Mouse (Mus musculus) liver, embryonic 13.5 days (tissue): ENCODE data around the gene Fam81b. TPM values are rescaled to one million over a fixed set of nuclear protein-coding genes. Genes with fewer than 3 reads are reported as not detected.

Experiments used
- ATAC-seq: fragments of 200-750 bp; cut with Nextera tagmentation; 2 replicates; pipeline ENCODE4 v1.8.0; 2017; ENCODE audit warnings: low read depth, mild to moderate bottlenecking, moderate number of reproducible peaks, moderate library complexity
- DNase-seq: peaks from one replicate; pipeline ENCODE4 v3.0.0; 2022
- H3K27ac ChIP-seq: fragments of 300-500 bp; sonication (generic); 2 replicates; pipeline ENCODE4 v1.5.1; 2015; ENCODE audit warnings: moderate library complexity, mild to moderate bottlenecking, inconsistent platforms
- H3K27me3 ChIP-seq: fragments of 300-500 bp; sonication (generic); 2 replicates; pipeline ENCODE4 v1.6.1; 2015; ENCODE audit warnings: mild to moderate bottlenecking, inconsistent platforms
- H3K36me3 ChIP-seq: fragments of 300-500 bp; sonication (generic); 2 replicates; pipeline ENCODE4 v1.6.1; 2015; ENCODE audit warnings: mild to moderate bottlenecking, inconsistent platforms
- H3K4me1 ChIP-seq: fragments of 300-500 bp; sonication (generic); replicated peaks from 2 replicates; pipeline ENCODE4 v1.6.1; 2015; ENCODE audit warnings: inconsistent platforms
- H3K4me2 ChIP-seq: fragments of 300-500 bp; sonication (generic); 2 replicates; pipeline ENCODE4 v1.6.1; 2015; ENCODE audit warnings: inconsistent platforms, mild to moderate bottlenecking, moderate library complexity
- H3K4me3 ChIP-seq: fragments of 300-500 bp; sonication (generic); replicated peaks from 2 replicates; pipeline ENCODE4 v1.5.1; 2015; ENCODE audit warnings: mild to moderate bottlenecking, inconsistent platforms
- H3K9ac ChIP-seq: fragments of 300-500 bp; sonication (generic); 2 replicates; pipeline ENCODE4 v1.6.1; 2015; ENCODE audit warnings: mild to moderate bottlenecking, inconsistent platforms
- H3K9me3 ChIP-seq: fragments of 300-500 bp; sonication (generic); replicated peaks from 2 replicates; pipeline ENCODE4 v1.6.1; 2016; ENCODE audit warnings: inconsistent platforms
- WGBS: fragments of 180-500 bp; shearing (Covaris S2); methylation state at CpG from one replicate; pipeline ENCODE4 v1.1.7; 2015; ENCODE audit not compliant: insufficient replicate concordance; 5-methylcytosine and 5-hydroxymethylcytosine counted together
- polyA plus RNA-seq: library from polyadenylated mRNA; unstranded; fragments of >200 nt; fragmentation: Nextera tagmentation; extraction: Ambion mirVana; gene quantifications from 2 replicates; pipeline ENCODE4 v1.2.1, GENCODE M21; 2015

Fam81b gene
- polyA plus RNA-seq, 1 experiment from 2014 or later, result not detected

GRCm38 (mm10) chr13:76264361-76265026 is 40.4 kb downstream of the Fam81b start:
- Histone ChIP-seq H3K4me2 (no peak overlapping the region), H3K4me3 (no peak overlapping the region), H3K27me3 (no peaks in the 10 kb centered on the region), H3K4me1 (no peaks in the 10 kb centered on the region), H3K27ac (no peak overlapping the region), H3K36me3 (no peaks in the 10 kb centered on the region), H3K9ac (no peak overlapping the region), H3K9me3 (no peaks in the 10 kb centered on the region)
- WGBS, result 57% methylated on average over 5 of the region's 5 CpGs
- ATAC-seq, result no peak
- no peak for DNase-seq

GRCm38 (mm10) chr13:76258766-76259165 is 46.1 kb downstream of the Fam81b start:
- Histone ChIP-seq H3K4me1 (no peaks in the 10 kb centered on the region), H3K27me3 (no peaks in the 10 kb centered on the region), H3K27ac (no peak overlapping the region), H3K4me2 (no peak overlapping the region), H3K9ac (no peak overlapping the region), H3K4me3 (no peak overlapping the region), H3K9me3 (no peaks in the 10 kb centered on the region), H3K36me3 (no peaks in the 10 kb centered on the region)
- ATAC-seq (no peak), DNase-seq (no peak)
- WGBS, result 55% methylated on average over 1 of the region's 1 CpGs

- WGBS, result 53% methylated on average over 3 of the region's 3 CpGs
- no peaks in the 10 kb centered on the region for H3K4me1 ChIP-seq
- no peaks in the 10 kb centered on the region for H3K27me3 ChIP-seq
- H3K4me3 ChIP-seq, result no peak overlapping the region
- no peaks in the 10 kb centered on the region for H3K36me3 ChIP-seq
- H3K9ac ChIP-seq, result no peak overlapping the region
- no peaks in the 10 kb centered on the region for H3K9me3 ChIP-seq
- no peak for DNase-seq
- ATAC-seq, result no peak
- H3K4me2 ChIP-seq, result no peak overlapping the region
- H3K27ac ChIP-seq, result no peak overlapping the region
Observed at GRCm38 (mm10) chr13:76256350-76256749, 48.5 kb downstream of the Fam81b start.

GRCm38 (mm10) chr13:76250092-76250491 is 54.8 kb downstream of the Fam81b start:
- no peaks in the 10 kb centered on the region for H3K27me3 ChIP-seq
- no peaks in the 10 kb centered on the region for H3K4me1 ChIP-seq
- no peak overlapping the region for H3K9ac ChIP-seq
- H3K4me2 ChIP-seq, result no peak overlapping the region
- no peak for DNase-seq
- no peak overlapping the region for H3K4me3 ChIP-seq
- no peak for ATAC-seq
- H3K27ac ChIP-seq, result no peak overlapping the region
- H3K36me3 ChIP-seq, result no peaks in the 10 kb centered on the region
- H3K9me3 ChIP-seq, result no peaks in the 10 kb centered on the region
- 67% methylated on average over 7 of the region's 7 CpGs for WGBS

- Histone ChIP-seq H3K4me2 (no peak overlapping the region), H3K9ac (no peak overlapping the region), H3K27ac (no peak overlapping the region), H3K27me3 (no peaks in the 10 kb centered on the region), H3K36me3 (no peaks in the 10 kb centered on the region), H3K4me1 (no peaks in the 10 kb centered on the region), H3K4me3 (no peak overlapping the region), H3K9me3 (no peaks in the 10 kb centered on the region)
- DNase-seq, result no peak
- no peak for ATAC-seq
- WGBS, result 33% methylated on average over 1 of the region's 1 CpGs
Observed at GRCm38 (mm10) chr13:76249066-76249465, 55.8 kb downstream of the Fam81b start.

- no peak for DNase-seq
- 35% methylated on average over 2 of the region's 2 CpGs for WGBS
Observed at GRCm38 (mm10) chr13:76215397-76215796, 89.5 kb downstream of the Fam81b start.

GRCm38 (mm10) chr13:76214928-76215327 is 89.9 kb downstream of the Fam81b start:
- H3K27ac ChIP-seq, result no peak overlapping the region
- 56% methylated on average over 2 of the region's 2 CpGs for WGBS
- no peak for ATAC-seq

More at GRCm38 (mm10) chr13:76215397-76215796, 89.5 kb downstream of the Fam81b start:
- H3K4me1 ChIP-seq, result no peaks in the 10 kb centered on the region
- no peaks in the 10 kb centered on the region for H3K9me3 ChIP-seq
- no peak overlapping the region for H3K4me2 ChIP-seq
- H3K4me3 ChIP-seq, result no peak overlapping the region
- no peak overlapping the region for H3K27ac ChIP-seq
- no peak for ATAC-seq
- no peaks in the 10 kb centered on the region for H3K36me3 ChIP-seq
- no peaks in the 10 kb centered on the region for H3K27me3 ChIP-seq
- no peak overlapping the region for H3K9ac ChIP-seq

GRCm38 (mm10) chr13:76199943-76200342 is 104.9 kb downstream of the Fam81b start:
- Histone ChIP-seq H3K36me3 (peaks cover 8% of the 10 kb centered on the region; the same call in 1 of the 2 replicates), H3K9ac (no peak overlapping the region), H3K27ac (no peak overlapping the region), H3K27me3 (no peaks in the 10 kb centered on the region), H3K4me2 (no peak overlapping the region), H3K9me3 (no peaks in the 10 kb centered on the region), H3K4me3 (no peak overlapping the region), H3K4me1 (no peaks in the 10 kb centered on the region)
- DNase-seq, result no peak
- no peak for ATAC-seq
- 75% methylated on average over 4 of the region's 4 CpGs for WGBS

More at GRCm38 (mm10) chr13:76214928-76215327, 89.9 kb downstream of the Fam81b start:
- Histone ChIP-seq H3K4me2 (no peak overlapping the region), H3K36me3 (no peaks in the 10 kb centered on the region), H3K4me1 (no peaks in the 10 kb centered on the region), H3K9me3 (no peaks in the 10 kb centered on the region), H3K4me3 (no peak overlapping the region), H3K9ac (no peak overlapping the region), H3K27me3 (no peaks in the 10 kb centered on the region)
- DNase-seq, result no peak

- DNase-seq, result no peak
- no peak overlapping the region for H3K4me2 ChIP-seq
- H3K9me3 ChIP-seq, result no peaks in the 10 kb centered on the region
- H3K27ac ChIP-seq, result no peak overlapping the region
- no peak overlapping the region for H3K4me3 ChIP-seq
- no peaks in the 10 kb centered on the region for H3K27me3 ChIP-seq
- 62% methylated on average over 3 of the region's 3 CpGs for WGBS
- H3K9ac ChIP-seq, result no peak overlapping the region
- H3K36me3 ChIP-seq, result peaks cover 11% of the 10 kb centered on the region
- no peak for ATAC-seq
- no peaks in the 10 kb centered on the region for H3K4me1 ChIP-seq
Observed at GRCm38 (mm10) chr13:76197297-76197848, 107.5 kb downstream of the Fam81b start.

- ATAC-seq (no peak), DNase-seq (no peak)
- no peak overlapping the region for H3K4me2 ChIP-seq
- H3K36me3 ChIP-seq, result peaks cover 29% of the 10 kb centered on the region
- no peak overlapping the region for H3K4me3 ChIP-seq
- H3K4me1 ChIP-seq, result no peaks in the 10 kb centered on the region
- no peaks in the 10 kb centered on the region for H3K9me3 ChIP-seq
- H3K9ac ChIP-seq, result no peak overlapping the region
- WGBS, result 77% methylated on average over 8 of the region's 8 CpGs
- H3K27me3 ChIP-seq, result no peaks in the 10 kb centered on the region
- H3K27ac ChIP-seq, result no peak overlapping the region
Observed at GRCm38 (mm10) chr13:76195431-76196138, 109.3 kb downstream of the Fam81b start.

GRCm38 (mm10) chr13:76194937-76195336 is 109.9 kb downstream of the Fam81b start:
- Histone ChIP-seq H3K9me3 (no peaks in the 10 kb centered on the region), H3K4me2 (no peak overlapping the region), H3K4me1 (no peaks in the 10 kb centered on the region), H3K27ac (no peak overlapping the region), H3K4me3 (no peak overlapping the region), H3K36me3 (peaks cover 33% of the 10 kb centered on the region), H3K9ac (no peak overlapping the region), H3K27me3 (no peaks in the 10 kb centered on the region)
- ATAC-seq (no peak), DNase-seq (no peak)
